Mouse (Mus musculus) liver, embryonic 14.5 days (tissue): ENCODE results near the gene 4930550L24Rik.

Source experiments
- CTCF ChIP-seq: IDR thresholded peaks from 2 replicates; pipeline ENCODE4 v1.5.1; 2016; ENCODE audit warnings: antibody characterized with exemption, low read depth, control low read depth
- EP300 ChIP-seq: IDR thresholded peaks from 2 replicates; pipeline ENCODE4 v1.6.1; 2016; ENCODE audit warnings: antibody characterized with exemption, low read depth

DNA sequence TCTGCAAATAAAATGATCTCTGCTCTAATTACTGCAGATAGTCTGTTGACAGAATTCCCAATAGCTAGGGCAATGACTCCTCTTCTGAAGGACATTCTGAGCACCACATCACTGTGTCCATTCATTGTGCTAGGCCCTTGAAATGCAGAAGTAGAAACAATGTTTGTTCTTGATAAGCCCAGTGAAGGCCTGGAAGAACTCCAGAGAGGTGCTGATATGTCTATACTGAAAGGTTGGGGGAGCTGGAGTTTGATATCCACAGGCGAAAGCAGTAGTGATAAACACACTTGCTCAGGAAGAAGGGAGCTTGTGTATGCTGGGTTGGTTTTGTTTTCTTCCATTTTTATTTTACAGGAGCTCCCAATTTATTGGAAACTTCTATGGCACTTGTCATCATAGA lies 8.4 kb upstream of the 4930550L24Rik start:
- TF ChIP-seq CTCF (no peak), EP300 (no peak)
